Mouse (Mus musculus) liver, adult 2 months (tissue): Measurements from ENCODE around the gene Pign.

Source experiments
- CTCF ChIP-seq: fragments of 200-500 bp; IDR thresholded peaks from 2 replicates; pipeline ENCODE4 v1.5.1; 2011; ENCODE audit warnings: low read depth, low read length, control low read depth
- POLR2A ChIP-seq: fragments of 200-500 bp; IDR thresholded peaks from 2 replicates; pipeline ENCODE4 v1.6.1; 2011; ENCODE audit warnings: low read length, control low read depth; ENCODE audit not compliant: insufficient read depth; ENCODE audit errors: extremely low read depth

DNA sequence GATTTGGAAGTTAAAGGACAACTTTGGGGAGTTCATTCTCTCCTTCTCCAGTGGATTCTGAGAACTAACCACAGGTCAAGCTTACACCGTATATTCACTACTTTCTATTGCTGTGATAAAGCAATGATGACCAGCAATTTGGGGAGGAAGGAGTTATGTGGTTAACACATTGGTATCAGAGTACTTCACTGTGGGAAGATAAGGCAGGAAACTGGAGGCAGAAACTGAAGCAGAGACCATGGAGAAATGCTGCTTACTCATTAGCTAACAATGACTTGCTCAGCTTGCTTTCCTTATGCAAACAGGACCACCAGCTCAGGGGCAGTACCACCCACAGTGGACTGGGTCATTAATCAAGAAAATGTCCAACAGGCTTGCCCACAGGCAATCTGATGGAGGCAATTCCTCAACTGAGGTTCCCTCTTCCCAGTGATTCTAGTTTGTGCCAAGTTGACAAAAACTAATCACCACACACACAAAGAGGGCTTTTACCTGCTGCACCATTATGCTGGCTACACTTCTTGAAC, 108.2 kb downstream of the Pign start:
- TF ChIP-seq POLR2A (no peak), CTCF (no peak)
